Mouse (Mus musculus) midbrain, embryonic 14.5 days (tissue): ENCODE measurements at regions not wholly inside any gene's neighbourhood (a gene's known extent, or its start where the extent isn't known, plus 50 kb on each side); places are given as distances from the start of the nearest gene placed in this dataset.

Experiments used
- ATAC-seq: fragments of 200-750 bp; cut with Nextera tagmentation; 2 replicates; pipeline ENCODE4 v1.8.0; 2017; ENCODE audit warnings: moderate number of reproducible peaks, moderate library complexity; ENCODE audit not compliant: low FRiP score, low TSS enrichment
- DNase-seq: peaks from one replicate; pipeline ENCODE4 v3.0.0-alpha.2; 2015
- H3K27ac ChIP-seq: fragments of 300-500 bp; sonication (generic); replicated peaks from 2 replicates; pipeline ENCODE4 v1.5.1; 2014; ENCODE audit warnings: mild to moderate bottlenecking, low read depth, low read length, moderate library complexity
- H3K27me3 ChIP-seq: fragments of 300-500 bp; sonication (generic); 2 replicates; pipeline ENCODE4 v1.6.1; 2014; ENCODE audit warnings: low read length, control low read depth, mixed read lengths; ENCODE audit not compliant: control insufficient read depth, insufficient read depth
- H3K36me3 ChIP-seq: fragments of 300-500 bp; sonication (generic); 2 replicates; pipeline ENCODE4 v1.6.1; 2014; ENCODE audit warnings: low read length, control low read depth; ENCODE audit not compliant: control insufficient read depth, insufficient read depth
- H3K4me1 ChIP-seq: fragments of 300-500 bp; sonication (generic); 2 replicates; pipeline ENCODE4 v1.6.1; 2014; ENCODE audit warnings: mild to moderate bottlenecking, antibody characterized with exemption, low read length, control low read depth; ENCODE audit not compliant: control insufficient read depth, insufficient read depth
- H3K4me2 ChIP-seq: fragments of 300-500 bp; sonication (generic); 2 replicates; pipeline ENCODE4 v1.6.1; 2014; ENCODE audit warnings: mild to moderate bottlenecking, low read length, moderate library complexity
- H3K4me3 ChIP-seq: fragments of 300-500 bp; sonication (generic); replicated peaks from 2 replicates; pipeline ENCODE4 v1.5.1; 2014; ENCODE audit warnings: low read depth, low read length
- H3K9ac ChIP-seq: fragments of 300-500 bp; sonication (generic); replicated peaks from 2 replicates; pipeline ENCODE4 v1.6.1; 2014; ENCODE audit warnings: mild to moderate bottlenecking, low read length, moderate library complexity
- H3K9me3 ChIP-seq: fragments of 300-500 bp; sonication (generic); 2 replicates; pipeline ENCODE4 v1.6.1; 2016; ENCODE audit warnings: low read length, control low read depth, mixed read lengths; ENCODE audit not compliant: control insufficient read depth
- WGBS: fragments of 180-500 bp; shearing (Covaris S2); extraction: QIAGEN DNeasy Blood & Tissue Kit; methylation state at CpG from one replicate; pipeline ENCODE4 v1.1.7; 2014; 5-methylcytosine and 5-hydroxymethylcytosine counted together

DNA sequence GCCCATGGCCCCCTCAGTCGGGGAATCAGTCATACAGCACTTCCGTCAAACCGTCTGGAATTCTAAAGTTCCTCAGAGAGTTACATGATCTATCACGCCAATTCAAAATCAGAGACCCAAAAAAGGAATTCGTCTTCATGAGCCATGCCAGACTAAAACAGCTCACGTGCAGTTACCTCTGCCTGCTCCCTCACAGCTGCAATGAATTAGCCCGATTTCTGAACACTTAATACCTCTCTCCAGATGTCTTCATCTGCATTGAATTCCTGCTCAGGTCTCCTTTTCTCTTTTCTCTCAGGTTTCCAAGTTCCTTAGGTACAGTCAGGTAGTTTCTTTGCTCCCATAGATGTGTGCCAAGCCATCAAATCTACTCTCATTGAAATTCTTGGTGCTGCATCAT, 192.4 kb upstream of the Lrig3 start:
- DNase-seq: no peak
- WGBS: 88% methylated on average over 7 of the region's 7 CpGs

DNA sequence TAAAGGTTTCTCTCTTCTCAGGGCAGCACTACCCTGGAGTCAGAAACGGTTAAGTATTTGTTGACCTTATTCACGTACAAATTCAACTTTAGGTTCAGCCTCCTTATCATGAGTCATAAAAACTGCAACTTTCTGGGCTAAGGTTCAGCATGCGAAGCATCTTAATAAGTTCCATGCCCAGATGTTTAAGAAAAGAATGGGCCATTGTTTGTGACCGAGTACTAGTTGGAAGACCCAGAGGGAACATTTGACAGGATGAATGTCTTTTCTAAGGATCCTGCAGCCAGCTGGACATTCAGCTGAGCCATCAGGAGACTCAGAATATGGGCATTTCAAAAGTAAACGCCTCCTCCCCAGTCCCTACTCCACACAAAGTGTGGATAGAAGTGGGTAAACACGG, 183.5 kb upstream of the Lrig3 start:
- DNase-seq: no peak
- 72% methylated on average over 6 of the region's 6 CpGs for WGBS
- H3K4me2 ChIP-seq: no peak overlapping the region
- no peaks in the 10 kb centered on the region for H3K36me3 ChIP-seq
- no peak overlapping the region for H3K9ac ChIP-seq
- no peak for ATAC-seq
- no peak overlapping the region for H3K4me3 ChIP-seq
- H3K27ac ChIP-seq: no peak overlapping the region
- H3K4me1 ChIP-seq: peaks cover 26% of the 10 kb centered on the region
- H3K27me3 ChIP-seq: no peaks in the 10 kb centered on the region; the same call in 1 of the 2 replicates
- no peaks in the 10 kb centered on the region for H3K9me3 ChIP-seq

More for the DNA sequence above, 192.4 kb upstream of the Lrig3 start:
- no peaks in the 10 kb centered on the region for H3K4me1 ChIP-seq
- no peaks in the 10 kb centered on the region for H3K27me3 ChIP-seq
- no peak overlapping the region for H3K27ac ChIP-seq
- no peak overlapping the region for H3K9ac ChIP-seq
- no peaks in the 10 kb centered on the region for H3K36me3 ChIP-seq
- no peak overlapping the region for H3K4me3 ChIP-seq
- H3K4me2 ChIP-seq: no peak overlapping the region
- no peak for ATAC-seq
- H3K9me3 ChIP-seq: no peaks in the 10 kb centered on the region

DNA sequence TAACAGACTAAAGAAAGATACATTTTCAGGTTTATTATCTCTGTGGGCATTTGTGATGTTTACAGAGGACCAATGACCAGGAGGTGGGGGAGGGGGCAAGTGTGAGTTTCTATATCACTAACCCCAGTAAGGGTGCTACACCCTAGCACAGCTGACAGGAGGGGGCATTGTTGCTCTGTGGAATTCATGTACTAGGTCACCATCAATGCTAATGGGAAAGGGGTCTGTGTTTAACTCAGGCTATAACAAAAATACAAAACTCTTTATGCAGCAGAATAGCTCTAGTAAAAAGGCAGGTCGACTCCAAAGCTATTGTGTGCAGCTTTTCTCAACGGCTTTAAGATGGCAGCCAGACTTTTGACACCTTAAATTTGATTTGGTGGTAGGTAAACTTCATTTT, 181.1 kb upstream of the Lrig3 start:
- H3K4me1 ChIP-seq: peaks cover 31% of the 10 kb centered on the region
- H3K4me3 ChIP-seq: no peak overlapping the region
- H3K36me3 ChIP-seq: no peaks in the 10 kb centered on the region
- ATAC-seq: no peak
- no peaks in the 10 kb centered on the region for H3K9me3 ChIP-seq
- WGBS: 16% methylated on average over 2 of the region's 2 CpGs
- peak; percentile 73 for DNase-seq
- H3K27ac ChIP-seq: no peak overlapping the region
- no peak overlapping the region; the same call in 1 of the 2 replicates for H3K4me2 ChIP-seq
- no peak overlapping the region for H3K9ac ChIP-seq
- H3K27me3 ChIP-seq: no peaks in the 10 kb centered on the region; the same call in 1 of the 2 replicates

DNA sequence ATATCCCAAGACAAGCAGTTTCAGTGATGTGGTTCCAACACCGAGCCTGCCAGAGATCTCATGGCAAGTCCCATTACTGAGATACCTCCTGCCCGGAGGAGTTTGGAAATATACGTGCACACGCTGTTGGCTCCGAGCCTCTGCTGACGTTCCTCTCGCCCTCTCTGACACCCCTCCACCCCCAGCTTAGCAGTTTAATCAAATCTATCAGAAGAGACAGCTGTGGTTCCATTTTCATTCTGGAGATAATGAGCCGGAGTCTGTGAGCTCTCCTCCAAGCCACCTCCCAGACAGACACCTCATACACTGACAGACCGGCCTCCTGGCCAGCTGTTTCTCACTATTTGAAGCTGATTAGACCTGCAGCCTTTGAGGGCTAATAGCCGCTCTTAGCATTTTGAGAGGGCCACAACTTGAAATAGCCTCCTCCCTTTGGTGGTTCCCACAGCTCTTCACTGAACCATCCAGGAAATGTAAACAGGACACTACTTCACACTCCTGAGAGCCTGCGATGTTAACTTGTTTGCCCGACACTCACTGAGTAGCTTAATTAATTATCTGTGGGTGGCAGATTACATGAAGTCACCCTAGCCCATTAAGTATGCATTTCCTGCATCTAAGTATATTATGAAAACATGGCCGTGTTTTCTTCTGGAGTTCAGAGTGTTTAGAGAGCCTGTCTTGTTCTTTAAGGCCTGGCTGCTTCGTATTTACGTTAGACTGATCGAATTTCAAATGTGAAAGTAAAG, 180.3 kb upstream of the Lrig3 start:
- no peaks in the 10 kb centered on the region for H3K9me3 ChIP-seq
- H3K36me3 ChIP-seq: no peaks in the 10 kb centered on the region
- peak; percentile 45 for DNase-seq
- H3K27ac ChIP-seq: peak overlapping the region; percentile 21; the same call in 1 of the 2 replicates
- 0 out of 2 replicates have a peak, but pooled peaks have one; percentile 31 for ATAC-seq
- H3K4me2 ChIP-seq: peak overlapping the region; percentile 60
- no peak overlapping the region for H3K9ac ChIP-seq
- no peaks in the 10 kb centered on the region; the same call in 1 of the 2 replicates for H3K27me3 ChIP-seq
- WGBS: 15% methylated on average over 16 of the region's 16 CpGs
- peaks cover 31% of the 10 kb centered on the region for H3K4me1 ChIP-seq
- H3K4me3 ChIP-seq: no peak overlapping the region

DNA sequence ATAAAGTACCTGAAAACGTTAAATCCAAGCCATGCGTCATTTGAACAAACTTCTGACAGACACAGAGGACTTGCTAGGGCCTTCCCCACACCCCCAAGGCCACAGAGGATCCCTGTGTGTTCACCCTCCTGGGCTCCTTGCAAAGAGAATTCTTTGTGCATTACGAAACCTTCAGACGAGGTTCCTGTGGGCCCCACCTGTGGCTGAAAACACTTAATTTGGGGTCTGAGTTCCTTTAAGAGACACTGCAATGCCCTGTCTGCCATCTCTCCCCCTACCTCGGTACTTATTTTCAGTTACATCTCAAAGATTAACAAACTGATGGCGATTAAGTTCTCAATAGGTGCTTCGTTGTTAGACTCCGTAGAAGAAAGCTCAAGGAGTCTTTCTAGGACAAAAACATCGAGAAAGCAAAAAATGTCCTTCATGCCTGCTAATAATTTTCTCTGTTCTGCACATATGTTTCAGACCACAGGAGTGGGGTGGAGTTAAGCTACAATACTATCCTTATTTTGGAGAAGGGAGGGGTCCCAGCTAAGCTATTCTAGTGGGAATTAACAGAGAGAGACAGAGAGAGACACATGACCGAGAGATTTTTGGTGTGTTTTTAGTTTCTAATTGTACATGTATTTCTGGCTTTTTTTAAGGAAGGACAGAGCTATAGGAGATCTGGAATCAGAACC, 179.6 kb upstream of the Lrig3 start:
- 9% methylated on average over 10 of the region's 10 CpGs for WGBS
- Histone ChIP-seq H3K9me3 (no peaks in the 10 kb centered on the region), H3K27ac (no peak overlapping the region), H3K36me3 (no peaks in the 10 kb centered on the region), H3K9ac (no peak overlapping the region; the same call in 1 of the 2 replicates), H3K4me1 (peaks cover 31% of the 10 kb centered on the region), H3K4me3 (peak overlapping the region; percentile 12), H3K4me2 (peak overlapping the region; percentile 60), H3K27me3 (no peaks in the 10 kb centered on the region; the same call in 1 of the 2 replicates)
- DNase-seq (peak; percentile 29), ATAC-seq (no peak)

DNA sequence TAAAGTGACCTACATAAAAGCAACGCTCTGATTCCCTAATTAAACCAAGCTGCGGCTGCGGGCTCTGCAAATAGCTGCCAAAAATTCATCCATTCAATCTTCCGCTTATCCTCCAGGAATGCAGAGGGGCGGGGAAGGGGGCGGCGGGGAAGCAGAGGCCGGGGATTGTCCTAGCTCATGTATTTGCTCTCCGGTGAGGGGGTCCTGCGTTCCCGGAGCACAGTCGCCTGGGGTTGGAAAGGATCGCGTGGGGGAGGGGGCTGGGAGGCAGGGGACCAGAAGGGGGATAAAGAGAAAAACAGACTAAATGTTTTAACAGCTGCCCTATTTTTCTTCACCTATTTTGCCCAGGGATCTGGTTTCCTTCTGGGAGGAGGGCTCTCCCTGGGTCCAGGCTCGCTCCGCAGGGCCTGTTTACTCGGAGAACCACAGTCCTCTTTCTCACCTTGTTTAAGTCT, 179.1 kb upstream of the Lrig3 start:
- no peaks in the 10 kb centered on the region for H3K36me3 ChIP-seq
- H3K4me2 ChIP-seq: peak overlapping the region; percentile 60
- no peaks in the 10 kb centered on the region for H3K9me3 ChIP-seq
- H3K9ac ChIP-seq: peak overlapping the region; percentile 6; the same call in 1 of the 2 replicates
- DNase-seq (peak; percentile 72), ATAC-seq (peak; percentile 75; the same call in 1 of the 2 replicates)
- peak overlapping the region; percentile 12 for H3K4me3 ChIP-seq
- H3K4me1 ChIP-seq: peaks cover 31% of the 10 kb centered on the region
- peak overlapping the region; percentile 33 for H3K27ac ChIP-seq
- H3K27me3 ChIP-seq: no peaks in the 10 kb centered on the region; the same call in 1 of the 2 replicates
- WGBS: under 1% methylated on average over 17 of the region's 17 CpGs

DNA sequence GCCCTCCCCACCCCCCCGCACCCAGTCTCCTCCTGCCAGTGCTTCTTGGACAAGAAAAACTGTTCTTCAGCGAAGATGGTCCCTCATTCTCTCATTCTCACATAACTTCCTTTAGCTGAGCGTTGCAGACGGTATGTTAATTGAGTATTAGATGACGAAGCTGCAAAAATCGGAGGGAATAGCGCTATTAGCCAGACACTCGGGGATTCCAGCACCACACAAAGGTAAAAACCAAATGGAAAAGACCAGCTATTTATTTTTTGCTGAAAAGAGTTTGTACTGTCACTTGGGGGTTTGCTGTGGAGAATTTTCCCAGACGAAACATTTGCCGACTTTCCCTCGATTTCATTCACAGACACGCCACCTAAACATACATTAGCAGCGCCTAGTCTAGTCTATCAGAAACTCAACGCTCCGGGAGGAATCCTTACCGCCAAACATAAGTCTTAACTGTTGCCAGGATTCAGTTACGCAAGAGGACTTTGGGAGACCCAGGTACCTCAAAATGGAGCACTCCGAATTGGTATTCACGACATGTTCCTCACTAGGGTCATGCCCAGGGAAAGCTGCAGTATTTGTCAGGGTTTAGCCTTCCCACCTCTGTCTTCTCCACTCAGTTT, 178.4 kb upstream of the Lrig3 start:
- Histone ChIP-seq H3K36me3 (no peaks in the 10 kb centered on the region), H3K27me3 (no peaks in the 10 kb centered on the region; the same call in 1 of the 2 replicates), H3K27ac (peak overlapping the region; percentile 33; the same call in 1 of the 2 replicates), H3K9ac (no peak overlapping the region), H3K4me3 (no peak overlapping the region), H3K9me3 (no peaks in the 10 kb centered on the region), H3K4me1 (peaks cover 31% of the 10 kb centered on the region), H3K4me2 (peak overlapping the region; percentile 60)
- DNase-seq: peak; percentile 50
- 33% methylated on average over 19 of the region's 19 CpGs for WGBS
- ATAC-seq: no peak

DNA sequence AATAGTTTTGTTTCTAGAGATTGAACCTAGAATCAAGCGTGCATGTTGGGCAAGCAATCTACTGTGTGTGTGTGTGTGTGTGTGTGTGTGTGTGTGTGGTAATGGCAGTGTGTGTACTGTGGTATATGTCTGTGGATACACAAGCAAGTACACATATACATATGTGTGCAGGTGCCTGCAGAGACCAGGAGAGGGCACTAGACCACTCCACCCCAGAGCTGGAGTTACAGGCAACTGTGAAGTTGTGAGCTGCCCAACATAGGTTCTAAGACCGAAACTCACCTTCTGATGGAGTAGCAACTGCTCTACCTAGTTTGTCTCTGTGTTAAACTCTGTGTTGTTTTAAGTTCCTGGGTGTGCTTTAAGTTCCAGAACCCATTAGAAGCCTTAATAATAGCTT, 177.7 kb upstream of the Lrig3 start:
- no peak for DNase-seq
- no peaks in the 10 kb centered on the region; the same call in 1 of the 2 replicates for H3K27me3 ChIP-seq
- no peaks in the 10 kb centered on the region for H3K9me3 ChIP-seq
- H3K4me3 ChIP-seq: no peak overlapping the region
- no peak overlapping the region for H3K27ac ChIP-seq
- H3K4me1 ChIP-seq: peaks cover 31% of the 10 kb centered on the region
- no peak overlapping the region for H3K4me2 ChIP-seq
- H3K9ac ChIP-seq: no peak overlapping the region
- no peak for ATAC-seq
- no peaks in the 10 kb centered on the region for H3K36me3 ChIP-seq
- WGBS: 98% methylated on average over 2 of the region's 2 CpGs
